Mouse (Mus musculus): Measurements from ENCODE around the gene Srbd1.

The Srbd1 gene

DNA sequence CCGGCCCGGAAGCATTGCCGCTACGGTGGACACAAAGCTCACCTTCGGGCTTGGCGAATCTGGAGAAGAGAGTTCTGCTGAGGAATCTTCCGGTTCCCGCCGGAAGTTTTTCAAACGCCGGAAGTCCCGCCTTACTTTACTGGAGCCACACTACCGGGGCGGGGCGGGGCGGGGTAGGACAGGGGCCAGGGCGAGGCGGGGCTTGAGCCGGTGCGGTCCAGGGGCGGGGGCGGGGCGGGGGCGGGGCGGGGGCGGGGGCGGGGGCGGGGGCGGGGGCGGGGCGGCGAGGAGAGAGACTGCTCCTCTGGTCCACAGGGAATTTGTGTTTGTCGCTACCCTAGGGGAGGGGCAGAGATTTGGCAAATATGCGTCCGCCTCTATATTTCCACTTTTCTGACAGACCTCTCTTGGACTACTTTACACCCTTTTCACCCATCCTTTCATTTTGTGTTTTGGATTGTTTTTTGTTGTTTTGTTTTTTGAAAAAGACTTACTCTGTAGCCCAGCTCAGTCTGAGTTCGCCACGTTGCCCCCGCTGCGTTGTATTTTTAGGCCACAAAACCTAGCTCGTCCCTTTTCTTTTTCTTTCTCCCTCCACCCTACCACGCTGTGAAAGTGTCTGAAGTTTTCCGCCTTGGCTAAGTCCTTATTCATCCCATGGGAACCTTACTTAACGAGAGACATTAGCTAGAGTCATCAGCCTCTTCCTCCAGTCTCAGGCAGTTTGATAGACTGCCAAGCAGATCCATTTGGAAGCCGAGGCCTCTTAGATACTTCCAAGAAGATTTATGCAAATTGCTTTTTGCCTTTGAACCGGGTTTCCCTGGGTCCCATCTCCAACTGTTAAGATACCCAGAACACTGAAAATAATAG is at the start of gene Srbd1:
Gene Srbd1, minus strand, starts transcription at position 97 of the 873 bp plus-strand sequence.
- DNase-seq: peak; percentile 89

DNA sequence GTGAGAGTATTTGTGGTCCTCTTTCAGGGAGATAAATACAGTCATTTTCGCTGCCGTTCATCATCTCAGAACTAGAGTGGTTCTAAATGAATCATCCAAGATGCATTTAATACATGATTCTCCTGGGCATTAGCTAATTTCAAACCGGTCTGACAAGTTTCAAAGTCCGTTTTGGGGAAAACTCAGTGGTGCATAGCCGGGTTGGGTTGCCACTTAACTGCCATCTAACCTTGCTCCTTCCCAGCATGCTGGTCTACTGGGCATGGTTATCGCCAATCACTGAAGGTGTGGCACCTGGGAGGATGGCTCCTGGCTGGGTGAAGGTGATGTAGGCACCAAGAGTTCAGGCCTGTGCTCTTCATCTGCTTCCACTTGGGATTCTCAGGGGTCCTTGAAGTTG is 49.0 kb upstream of the Srbd1 start:
- DNase-seq: no peak

GRCm38 (mm10) chr17:86187777-86188176 is 42.8 kb upstream of the Srbd1 start:
- DNase-seq: no peak

- no peak for DNase-seq
Measured at GRCm38 (mm10) chr17:86185584-86185983, 40.6 kb upstream of the Srbd1 start.

DNA sequence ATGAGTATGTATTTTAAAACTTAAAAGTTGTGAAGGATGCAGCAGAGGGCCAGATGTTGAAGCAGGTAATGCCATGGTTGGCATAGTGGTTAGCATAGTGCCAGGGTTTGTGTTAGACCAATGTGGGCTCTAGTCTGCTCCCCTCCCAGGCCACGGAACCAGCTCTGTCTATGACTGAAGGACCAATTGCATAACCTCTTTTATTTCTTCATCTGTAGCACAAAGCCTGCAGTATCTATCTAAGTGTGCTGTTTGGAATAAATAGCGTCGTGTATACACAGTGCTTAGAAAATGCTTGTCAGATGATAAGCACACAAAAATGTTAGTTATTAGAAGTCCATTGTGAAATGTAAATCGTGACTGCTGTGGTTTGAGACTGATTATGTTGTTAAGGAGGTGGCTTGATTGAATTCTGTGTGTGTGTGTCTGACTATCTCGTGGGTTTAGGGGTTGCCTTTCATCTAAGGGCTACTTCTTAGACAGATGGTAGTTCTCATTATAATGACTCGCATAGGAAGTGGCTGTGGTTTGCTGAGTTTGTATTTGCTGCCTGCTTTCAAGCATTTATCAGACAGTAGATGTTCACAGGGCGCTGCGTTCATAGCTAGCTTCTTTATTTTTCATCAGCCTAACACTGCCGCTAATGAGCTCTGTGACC is 39.7 kb upstream of the Srbd1 start:
- no peak for DNase-seq

GRCm38 (mm10) chr17:86183788-86184187 is 38.8 kb upstream of the Srbd1 start:
- DNase-seq: no peak

- no peak for DNase-seq
Measured at GRCm38 (mm10) chr17:86176722-86177121, 31.7 kb upstream of the Srbd1 start.

GRCm38 (mm10) chr17:86175516-86175915 is 30.5 kb upstream of the Srbd1 start:
- no peak for DNase-seq

DNA sequence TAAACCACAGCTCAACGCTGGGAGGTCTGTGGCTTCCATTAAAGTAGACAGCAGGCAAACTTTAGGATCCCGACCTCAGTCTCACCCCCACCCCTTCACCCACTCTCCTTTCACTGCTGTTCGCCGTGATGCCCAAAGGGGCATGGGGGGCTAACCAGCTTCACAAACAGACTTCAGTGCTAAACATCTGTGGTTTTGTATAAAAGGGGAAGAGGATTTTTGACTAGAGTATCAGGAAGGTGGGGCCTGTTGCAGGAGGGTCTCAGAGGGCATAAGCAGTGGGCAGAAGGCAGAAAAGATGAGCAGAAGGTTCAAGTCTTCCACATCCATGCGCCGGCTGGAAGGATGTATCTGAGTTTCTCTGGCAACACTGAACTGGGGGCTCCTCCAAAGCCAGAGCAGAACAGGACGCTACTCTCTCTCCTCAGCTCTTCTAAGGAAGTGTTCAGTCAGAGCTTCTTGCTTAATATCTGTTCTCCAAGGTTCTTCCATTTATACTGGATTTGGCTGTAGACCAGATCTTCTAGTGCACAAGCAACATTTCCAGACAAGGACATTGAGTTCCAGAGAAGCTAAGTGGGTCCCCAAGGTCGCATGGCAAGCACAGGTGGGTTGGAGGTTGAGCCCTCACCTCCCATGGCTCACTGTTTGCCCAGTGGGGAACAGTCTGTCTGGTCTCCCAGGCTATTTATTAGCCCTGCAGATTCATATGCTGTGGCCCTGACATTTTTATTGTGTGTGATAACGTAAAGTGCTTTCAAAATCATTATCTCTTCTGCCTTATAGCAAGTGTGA is 25.4 kb upstream of the Srbd1 start:
- DNase-seq: no peak

DNA sequence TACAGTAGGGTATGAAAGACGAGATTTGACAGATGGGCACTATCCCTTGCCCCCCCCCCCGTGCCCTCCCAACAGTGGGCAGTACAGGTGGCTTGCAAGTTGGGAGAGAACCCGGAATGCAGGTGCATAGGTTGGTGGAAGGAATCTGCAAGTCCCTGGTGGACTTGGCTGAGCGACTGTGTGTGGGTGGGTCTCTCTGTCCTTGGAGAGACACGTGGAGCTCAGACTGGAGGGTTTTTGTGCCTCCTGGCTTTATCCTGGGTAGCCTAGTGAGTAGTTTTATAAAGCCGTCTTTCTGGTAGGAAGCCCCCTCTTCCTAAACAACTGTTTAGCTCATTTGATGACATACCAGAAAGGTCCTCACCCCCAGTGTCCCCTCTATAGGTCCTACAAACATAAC is 24.1 kb upstream of the Srbd1 start:
- DNase-seq: peak; percentile 36

DNA sequence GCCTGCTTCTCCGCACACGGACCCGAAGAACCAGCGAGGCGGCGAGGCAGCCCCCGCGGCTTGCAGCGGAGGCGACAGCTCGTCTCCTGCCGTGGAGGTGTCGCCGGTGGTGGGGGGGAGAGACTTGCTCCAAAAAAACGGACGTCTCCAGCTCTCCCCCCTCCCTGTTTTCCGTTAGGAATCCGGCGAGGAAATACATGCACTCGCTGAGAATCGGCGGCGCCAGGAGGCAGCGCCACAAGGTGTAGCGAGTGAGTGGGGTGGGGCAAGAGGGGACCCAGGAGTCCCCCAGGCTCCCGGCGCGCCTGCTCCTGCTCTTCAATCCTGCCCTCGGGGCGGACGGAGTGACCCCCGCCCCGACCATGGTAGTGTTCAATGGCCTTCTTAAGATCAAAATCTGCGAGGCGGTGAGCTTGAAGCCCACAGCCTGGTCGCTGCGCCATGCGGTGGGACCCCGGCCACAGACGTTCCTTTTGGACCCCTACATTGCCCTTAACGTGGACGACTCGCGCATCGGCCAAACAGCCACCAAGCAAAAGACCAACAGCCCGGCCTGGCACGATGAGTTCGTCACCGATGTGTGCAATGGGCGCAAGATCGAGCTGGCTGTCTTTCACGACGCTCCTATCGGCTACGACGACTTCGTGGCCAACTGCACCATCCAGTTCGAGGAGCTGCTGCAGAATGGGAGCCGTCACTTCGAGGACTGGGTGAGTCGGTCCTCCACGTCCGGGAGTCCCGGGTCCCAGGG is 23.4 kb upstream of the Srbd1 start:
- peak; percentile 29 for DNase-seq

- peak; percentile 86 for DNase-seq
Measured at GRCm38 (mm10) chr17:86167320-86168230, 22.6 kb upstream of the Srbd1 start, which contains the start of gene Prkce. TSS of gene Prkce (plus strand) at chr17:86167785.

GRCm38 (mm10) chr17:86166567-86167319 is 21.8 kb upstream of the Srbd1 start:
- peak; percentile 55 for DNase-seq

GRCm38 (mm10) chr17:86166051-86166566 is 21.1 kb upstream of the Srbd1 start:
- no peak for DNase-seq

DNA sequence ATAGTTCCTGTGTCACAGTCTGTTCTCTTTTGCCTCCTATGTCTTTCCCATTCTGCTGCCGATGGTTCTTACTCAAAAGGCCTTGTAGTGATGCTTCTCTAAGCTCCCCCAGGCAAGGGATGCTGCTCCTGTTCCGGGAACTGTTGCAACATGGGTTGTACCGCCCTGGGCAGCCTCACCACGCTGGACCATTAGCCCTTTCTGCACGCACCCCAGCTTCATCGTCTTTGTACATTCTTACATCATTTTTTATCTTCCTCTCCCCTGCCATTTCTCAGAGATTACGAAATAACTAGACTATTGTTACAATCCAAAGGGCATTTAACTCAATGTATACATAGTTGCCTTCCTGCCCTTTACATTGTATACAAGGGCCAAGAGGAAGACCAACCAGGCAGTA is 19.4 kb upstream of the Srbd1 start:
- no peak for DNase-seq

GRCm38 (mm10) chr17:86162672-86163071 is 17.7 kb upstream of the Srbd1 start:
- no peak for DNase-seq

GRCm38 (mm10) chr17:86156999-86157398 is 12.0 kb upstream of the Srbd1 start:
- DNase-seq: no peak

- peak; percentile 87 for DNase-seq
Measured at GRCm38 (mm10) chr17:86150867-86151348, 5.9 kb upstream of the Srbd1 start.

DNA sequence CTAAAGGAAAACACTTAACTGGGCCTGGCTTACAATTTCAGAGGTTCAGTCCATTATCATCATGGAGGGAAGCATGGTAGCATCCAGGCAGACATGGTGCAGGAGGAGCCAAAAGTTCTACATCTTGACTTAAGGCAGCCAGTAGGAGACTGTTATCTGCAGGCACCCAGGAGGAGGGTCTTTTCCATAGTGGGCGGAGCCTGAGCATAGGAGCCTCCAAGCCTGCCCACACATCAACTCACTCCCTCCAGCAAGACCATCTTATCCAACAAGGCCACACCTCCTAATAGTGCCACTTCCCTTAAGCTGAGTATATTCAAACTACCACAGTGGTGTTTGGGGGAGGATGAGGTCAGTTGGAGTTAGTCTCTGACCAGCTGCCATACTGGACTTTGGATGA is 4.8 kb upstream of the Srbd1 start:
- DNase-seq: no peak

DNA sequence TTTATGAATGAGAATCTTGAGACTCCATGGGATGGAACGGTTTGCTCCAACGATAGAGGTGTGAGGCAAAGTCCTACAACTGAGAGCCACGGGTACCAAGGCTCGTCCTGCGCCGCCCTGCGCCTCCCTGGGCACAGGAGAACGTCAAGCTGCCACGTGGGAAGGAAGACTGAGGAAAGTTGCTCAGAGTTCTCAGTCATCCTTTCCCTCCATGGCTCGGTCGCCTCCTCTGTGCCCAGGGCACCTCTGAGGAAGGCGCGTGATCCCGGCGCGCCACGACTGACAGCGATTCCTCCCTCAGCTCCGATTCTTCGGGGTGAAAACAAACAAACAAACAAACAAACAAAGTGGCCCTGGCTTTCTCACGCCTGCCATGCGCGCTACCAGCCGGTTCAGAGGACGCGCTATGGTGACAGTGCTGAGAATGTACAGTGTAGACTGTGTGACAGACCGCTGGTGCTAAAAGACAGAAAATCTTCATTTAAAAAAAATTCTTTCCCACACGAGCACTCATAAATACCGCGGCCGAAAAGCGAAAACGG is 367 bp downstream of the Srbd1 start:
- no peak for DNase-seq

Data from layer of hippocampus, adult 9-11 months (tissue).